Mouse (Mus musculus) stomach, embryonic 16.5 days (tissue): Measurements from ENCODE around the gene Tns1. TPM values are rescaled to one million over a fixed set of nuclear protein-coding genes. Genes with fewer than 3 reads are reported as not detected.

Experiments used
- ATAC-seq: fragments of 200-750 bp; cut with Nextera tagmentation; 2 replicates; pipeline ENCODE4 v1.8.0; 2017; ENCODE audit warnings: moderate number of reproducible peaks, moderate TSS enrichment; ENCODE audit not compliant: insufficient read depth, low FRiP score
- H3K27ac ChIP-seq: fragments of 300-500 bp; sonication (generic); 2 replicates; pipeline ENCODE4 v1.5.1; 2014; ENCODE audit warnings: low read length
- H3K27me3 ChIP-seq: fragments of 300-500 bp; sonication (generic); 2 replicates; pipeline ENCODE4 v1.6.1; 2014; ENCODE audit warnings: low read length, control low read depth, mixed read lengths; ENCODE audit not compliant: control insufficient read depth, insufficient read depth
- H3K36me3 ChIP-seq: fragments of 300-500 bp; sonication (generic); 2 replicates; pipeline ENCODE4 v1.6.1; 2014; ENCODE audit warnings: low read length; ENCODE audit not compliant: control insufficient read depth, insufficient read depth
- H3K4me1 ChIP-seq: fragments of 300-500 bp; sonication (generic); 2 replicates; pipeline ENCODE4 v1.6.1; 2014; ENCODE audit warnings: low read length, control low read depth, mixed read lengths; ENCODE audit not compliant: control insufficient read depth, insufficient read depth
- H3K4me2 ChIP-seq: fragments of 300-500 bp; sonication (generic); 2 replicates; pipeline ENCODE4 v1.6.1; 2014; ENCODE audit warnings: low read depth, low read length, mixed read lengths
- H3K4me3 ChIP-seq: fragments of 300-500 bp; sonication (generic); replicated peaks from 2 replicates; pipeline ENCODE4 v1.5.1; 2014; ENCODE audit warnings: mild to moderate bottlenecking, low read length
- H3K9ac ChIP-seq: fragments of 300-500 bp; sonication (generic); 2 replicates; pipeline ENCODE4 v1.6.1; 2014; ENCODE audit warnings: low read length
- H3K9me3 ChIP-seq: fragments of 300-500 bp; sonication (generic); replicated peaks from 2 replicates; pipeline ENCODE4 v1.6.1; 2016; ENCODE audit warnings: low read length, control low read depth; ENCODE audit not compliant: control insufficient read depth
- WGBS: fragments of 180-500 bp; shearing (Covaris S2); extraction: QIAGEN DNeasy Blood & Tissue Kit; methylation state at CpG from one replicate; pipeline ENCODE4 v1.1.7; 2014; 5-methylcytosine and 5-hydroxymethylcytosine counted together
- polyA plus RNA-seq: library from polyadenylated mRNA; unstranded; fragments of >200 nt; fragmentation: Nextera tagmentation; extraction: Ambion mirVana; gene quantifications from 2 replicates; pipeline ENCODE4 v1.2.1, GENCODE M21; 2015

Tns1 gene
- polyA plus RNA-seq, 1 experiment from 2014 or later = 45.0 TPM

- Histone ChIP-seq H3K4me2 (no peak overlapping the region), H3K9ac (no peak overlapping the region), H3K36me3 (0 out of 2 replicates have a peak, but pooled peaks cover 4% of the 10 kb centered on the region), H3K27me3 (no peaks in the 10 kb centered on the region), H3K27ac (no peak overlapping the region), H3K9me3 (no peaks in the 10 kb centered on the region), H3K4me3 (no peak overlapping the region), H3K4me1 (no peaks in the 10 kb centered on the region)
- peak; percentile 35; the same call in 1 of the 2 replicates for ATAC-seq
- 64% methylated on average over 3 of the region's 3 CpGs for WGBS
Measured at GRCm38 (mm10) chr1:73979214-73979613, 145.0 kb downstream of the Tns1 start.

GRCm38 (mm10) chr1:73978576-73978975, 145.7 kb downstream of the Tns1 start:
- 0 out of 2 replicates have a peak, but pooled peaks cover 4% of the 10 kb centered on the region for H3K36me3 ChIP-seq
- H3K4me2 ChIP-seq = no peak overlapping the region
- WGBS = 89% methylated on average over 1 of the region's 1 CpGs

DNA sequence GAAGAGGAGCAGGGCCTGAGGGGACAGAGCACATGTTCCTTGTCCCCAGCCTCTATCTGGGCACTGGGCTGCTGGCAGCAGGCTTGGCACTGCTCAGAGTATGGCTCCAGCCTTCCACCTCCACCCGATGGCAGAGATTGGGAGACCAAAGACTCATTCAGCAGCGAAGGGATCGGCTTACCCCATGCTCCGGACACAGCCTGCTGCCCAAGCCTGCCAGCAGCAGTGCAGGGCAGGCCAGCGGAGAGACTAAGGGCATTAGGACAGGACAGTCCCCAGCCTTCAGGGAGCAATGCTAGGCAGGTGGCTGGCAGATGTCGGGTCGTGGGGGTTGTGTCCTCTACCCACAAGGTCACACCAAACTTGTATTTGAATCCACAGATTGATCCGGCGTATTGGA, 150.3 kb downstream of the Tns1 start:
- no peaks in the 10 kb centered on the region for H3K36me3 ChIP-seq
- peaks cover 24% of the 10 kb centered on the region for H3K4me1 ChIP-seq
- no peak for ATAC-seq
- no peak overlapping the region for H3K27ac ChIP-seq
- WGBS = 84% methylated on average over 9 of the region's 9 CpGs
- no peak overlapping the region for H3K4me2 ChIP-seq
- H3K4me3 ChIP-seq = no peak overlapping the region
- no peaks in the 10 kb centered on the region for H3K9me3 ChIP-seq
- H3K27me3 ChIP-seq = no peaks in the 10 kb centered on the region
- no peak overlapping the region for H3K9ac ChIP-seq

More at GRCm38 (mm10) chr1:73978576-73978975, 145.7 kb downstream of the Tns1 start:
- no peaks in the 10 kb centered on the region for H3K9me3 ChIP-seq
- H3K9ac ChIP-seq = no peak overlapping the region
- H3K27me3 ChIP-seq = no peaks in the 10 kb centered on the region
- no peak overlapping the region for H3K27ac ChIP-seq
- ATAC-seq = no peak
- H3K4me1 ChIP-seq = no peaks in the 10 kb centered on the region
- no peak overlapping the region for H3K4me3 ChIP-seq

DNA sequence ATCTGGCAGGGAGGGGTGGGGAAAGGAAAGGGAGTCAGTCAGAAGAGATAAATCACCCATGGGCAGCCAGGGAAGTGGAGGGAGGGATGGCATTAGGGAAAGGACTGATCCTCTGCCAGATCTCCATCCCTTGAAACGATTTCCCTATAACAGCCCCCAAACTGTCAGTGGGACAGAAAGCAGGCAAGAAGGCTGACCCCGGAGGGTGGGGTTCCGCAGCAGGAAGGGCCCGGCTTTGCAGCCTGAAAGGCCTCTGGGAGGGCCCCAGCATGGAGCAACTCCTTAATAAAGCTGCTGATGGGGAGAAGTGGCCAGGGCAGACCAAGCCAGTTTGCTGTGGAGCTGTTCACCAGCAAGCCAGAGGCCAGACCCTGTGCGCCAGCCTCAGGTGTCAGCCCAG, 151.5 kb downstream of the Tns1 start:
- Histone ChIP-seq H3K36me3 (no peaks in the 10 kb centered on the region), H3K4me1 (peaks cover 33% of the 10 kb centered on the region), H3K4me2 (no peak overlapping the region), H3K27ac (peak overlapping the region; percentile 58), H3K4me3 (no peak overlapping the region), H3K9ac (peak overlapping the region; percentile 28; the same call in 1 of the 2 replicates), H3K9me3 (no peaks in the 10 kb centered on the region), H3K27me3 (no peaks in the 10 kb centered on the region)
- 30% methylated on average over 5 of the region's 5 CpGs for WGBS
- peak; percentile 57; the same call in 1 of the 2 replicates for ATAC-seq

DNA sequence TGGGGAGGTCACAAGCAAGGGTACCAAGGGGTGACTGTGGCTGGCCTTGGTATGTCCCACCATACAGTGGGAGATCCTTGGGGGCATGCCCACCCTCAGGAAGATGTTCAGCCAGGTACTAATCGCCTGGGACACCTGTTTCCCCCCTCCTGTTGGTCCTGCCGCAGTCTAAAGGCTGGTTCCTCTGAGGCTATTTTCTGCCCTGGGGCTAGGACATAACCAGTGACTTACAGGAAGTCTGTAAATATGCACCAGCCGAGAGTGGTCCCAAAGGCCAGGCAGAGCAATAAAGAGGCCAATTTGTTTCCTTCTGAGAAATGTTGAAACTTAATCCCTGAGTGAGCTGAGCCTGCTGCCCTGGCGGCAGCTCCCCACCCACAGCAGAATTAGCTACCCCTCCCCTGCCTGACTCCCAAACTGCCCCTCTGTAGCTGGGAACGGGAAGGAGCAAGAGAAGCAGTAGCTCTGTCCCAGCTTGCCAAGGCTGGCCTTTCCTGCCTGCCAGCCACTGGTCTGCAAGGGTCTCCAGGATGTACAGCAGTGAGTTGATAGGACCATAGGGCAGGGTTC, 154.0 kb downstream of the Tns1 start:
- WGBS = 26% methylated on average over 5 of the region's 5 CpGs
- Histone ChIP-seq H3K4me1 (peaks cover 40% of the 10 kb centered on the region), H3K4me2 (no peak overlapping the region), H3K9me3 (no peaks in the 10 kb centered on the region), H3K27me3 (no peaks in the 10 kb centered on the region), H3K4me3 (no peak overlapping the region), H3K36me3 (no peaks in the 10 kb centered on the region), H3K27ac (no peak overlapping the region), H3K9ac (0 out of 2 replicates have a peak overlapping the region, but pooled peaks have one; percentile 49)
- ATAC-seq = no peak

- WGBS = 33% methylated on average over 13 of the region's 13 CpGs
- no peaks in the 10 kb centered on the region for H3K9me3 ChIP-seq
- peaks cover 44% of the 10 kb centered on the region for H3K4me1 ChIP-seq
- no peak overlapping the region for H3K4me2 ChIP-seq
- H3K4me3 ChIP-seq = no peak overlapping the region
- H3K36me3 ChIP-seq = no peaks in the 10 kb centered on the region
- no peaks in the 10 kb centered on the region for H3K27me3 ChIP-seq
- ATAC-seq = no peak
- H3K9ac ChIP-seq = no peak overlapping the region
- H3K27ac ChIP-seq = no peak overlapping the region
Measured at GRCm38 (mm10) chr1:73968712-73969511, 155.3 kb downstream of the Tns1 start.

DNA sequence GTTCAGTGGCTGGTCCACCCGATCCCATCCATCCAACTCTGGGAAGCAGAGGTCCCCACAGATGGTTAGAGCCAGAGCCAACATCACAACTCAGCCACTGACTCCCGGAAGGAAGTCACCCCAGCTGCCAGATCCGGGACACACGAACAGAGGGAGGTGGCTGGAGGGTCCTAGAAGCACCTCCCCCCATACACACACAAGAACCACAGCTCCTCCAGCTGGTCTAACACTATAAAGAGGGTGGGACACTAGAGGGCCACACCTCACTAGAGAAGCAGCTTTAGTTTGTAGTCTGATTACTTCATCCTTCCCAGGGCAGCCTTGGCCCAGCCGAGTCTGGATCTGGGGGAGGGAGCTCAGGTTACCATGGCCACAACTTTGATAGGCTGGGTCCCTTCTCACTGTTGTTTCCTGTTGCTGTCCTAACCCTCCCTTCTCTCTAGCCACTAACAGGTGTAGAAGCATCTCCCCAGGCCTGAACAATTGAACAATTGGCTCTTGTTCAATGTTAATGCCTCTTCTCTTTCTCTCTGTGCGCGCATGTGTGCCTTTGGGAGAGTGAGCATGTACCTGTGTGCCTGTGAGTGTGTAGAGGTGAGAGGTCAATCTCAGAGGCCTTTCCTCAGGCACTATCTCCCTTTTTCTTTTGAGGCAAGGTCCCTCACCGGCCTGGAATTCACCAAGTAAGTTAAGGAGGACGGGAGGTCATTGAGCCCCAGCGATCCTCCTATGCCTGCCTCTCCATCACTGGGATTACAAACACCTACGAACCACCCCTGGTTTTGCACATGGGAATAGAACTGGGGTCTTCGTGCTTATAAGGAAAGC, 157.6 kb downstream of the Tns1 start:
- no peaks in the 10 kb centered on the region for H3K27me3 ChIP-seq
- H3K36me3 ChIP-seq = no peaks in the 10 kb centered on the region
- H3K9me3 ChIP-seq = no peaks in the 10 kb centered on the region
- H3K9ac ChIP-seq = no peak overlapping the region
- 56% methylated on average over 12 of the region's 12 CpGs for WGBS
- no peak overlapping the region for H3K4me3 ChIP-seq
- peak; percentile 11; the same call in 1 of the 2 replicates for ATAC-seq
- peaks cover 52% of the 10 kb centered on the region for H3K4me1 ChIP-seq
- no peak overlapping the region for H3K27ac ChIP-seq
- no peak overlapping the region for H3K4me2 ChIP-seq

DNA sequence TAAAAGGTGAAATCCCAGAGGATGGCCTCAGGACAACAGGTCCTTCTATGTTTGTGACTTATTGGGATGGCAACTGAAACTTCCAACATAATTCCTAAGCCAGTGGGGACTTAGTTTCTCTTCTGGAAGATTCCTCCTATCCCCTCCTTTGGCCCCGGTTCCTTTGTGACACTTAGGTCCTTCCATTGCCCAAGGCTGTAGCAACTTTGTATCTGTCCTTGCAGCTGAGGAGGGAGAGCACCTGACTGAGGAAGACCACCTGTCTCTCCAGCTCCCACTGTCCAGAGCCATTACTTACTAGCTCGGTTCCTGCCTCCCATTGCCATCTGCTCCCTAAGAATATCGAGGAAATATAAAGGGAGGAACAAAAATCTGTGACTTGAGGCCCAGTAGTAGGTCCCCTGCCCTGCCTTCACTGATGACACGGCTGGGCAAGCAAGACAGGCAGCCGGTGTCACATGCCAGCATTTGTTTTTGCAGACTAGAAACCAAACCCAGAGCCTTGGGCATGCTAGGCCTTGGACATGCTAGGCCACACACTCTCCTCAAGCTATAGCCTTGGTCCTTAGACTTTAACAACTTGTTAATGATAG, 160.0 kb downstream of the Tns1 start:
- Histone ChIP-seq H3K9me3 (no peaks in the 10 kb centered on the region), H3K4me3 (no peak overlapping the region), H3K4me1 (peaks cover 56% of the 10 kb centered on the region), H3K27ac (peak overlapping the region; percentile 97), H3K9ac (peak overlapping the region; percentile 62), H3K4me2 (no peak overlapping the region; the same call in 1 of the 2 replicates), H3K27me3 (no peaks in the 10 kb centered on the region), H3K36me3 (no peaks in the 10 kb centered on the region)
- ATAC-seq = no peak
- WGBS = 79% methylated on average over 5 of the region's 5 CpGs
